Mouse (Mus musculus) CH12.LX (cell line): ENCODE data around the gene Scp2. TPM values are rescaled to one million over a fixed set of nuclear protein-coding genes. Genes with fewer than 3 reads are reported as not detected.

Source experiments
- DNase-seq: peaks from one replicate; pipeline ENCODE4 v3.0.0-alpha.2; 2013; ENCODE audit errors: extremely low read depth
- H3K27ac ChIP-seq: 2 replicates; pipeline ENCODE4 v1.5.1; 2012; ENCODE audit warnings: low read depth, mild to moderate bottlenecking, control low read depth, moderate library complexity; ENCODE audit not compliant: insufficient read depth
- H3K27me3 ChIP-seq: replicated peaks from 2 replicates; pipeline ENCODE3; 2012; ENCODE audit warnings: inconsistent platforms
- H3K36me3 ChIP-seq, 2 experiments: replicated peaks in 1 of 2; 2 replicates each; pipeline versions ENCODE3 to v1.6.1; 2012; ENCODE audit warnings: inconsistent platforms in 1 of 2, low read length in 1 of 2, mild to moderate bottlenecking in 1 of 2, mixed read lengths in 1 of 2, moderate library complexity in 1 of 2; ENCODE audit not compliant: control insufficient read depth in 1 of 2, insufficient read depth in 1 of 2
- H3K4me1 ChIP-seq, 2 experiments: 2 replicates each; pipeline ENCODE4 v1.6.1; 2012; ENCODE audit warnings: inconsistent platforms in 1 of 2, moderate library complexity in 1 of 2; ENCODE audit not compliant: insufficient read depth in 2 of 2, control insufficient read depth in 1 of 2
- H3K4me2 ChIP-seq: 2 replicates; pipeline ENCODE4 v1.6.1; 2012; ENCODE audit warnings: low read depth, mild to moderate bottlenecking, control low read depth; ENCODE audit not compliant: poor library complexity, insufficient read depth, severe bottlenecking
- H3K4me3 ChIP-seq, 3 experiments: fragments of 150-350 bp in 1 of 3; sonication (generic) in 1 of 3; replicated peaks in 1 of 3; 2 replicates each; pipeline versions ENCODE3 to v1.5.1; 2011 to 2012; ENCODE audit warnings: low read depth in 2 of 3, low read length in 2 of 3, mild to moderate bottlenecking in 2 of 3, moderate library complexity in 2 of 3, control low read depth in 1 of 3, improper control_type of control experiment in 1 of 3, inconsistent platforms in 1 of 3, mixed read lengths in 1 of 3; ENCODE audit not compliant: poor library complexity in 1 of 3
- H3K79me2 ChIP-seq: replicated peaks from 2 replicates; pipeline ENCODE4 v1.6.1; 2012; ENCODE audit warnings: mild to moderate bottlenecking, moderate library complexity; ENCODE audit not compliant: control insufficient read depth, poor library complexity, insufficient read depth, severe bottlenecking; ENCODE audit errors: extremely low read depth
- H3K9ac ChIP-seq: 2 replicates; pipeline ENCODE4 v1.6.1; 2012; ENCODE audit warnings: low read depth, mild to moderate bottlenecking, control low read depth, moderate library complexity; ENCODE audit not compliant: insufficient read depth
- H3K9me3 ChIP-seq: replicated peaks from 2 replicates; pipeline ENCODE3; 2012; ENCODE audit warnings: low read length, inconsistent platforms, mixed read lengths
- CHD1 ChIP-seq: IDR thresholded peaks from 2 replicates; pipeline ENCODE4 v1.6.1; 2012; ENCODE audit warnings: low read depth, low read length, improper control_type of control experiment, inconsistent platforms
- CHD2 ChIP-seq: IDR thresholded peaks from 2 replicates; pipeline ENCODE4 v1.6.1; 2011; ENCODE audit warnings: low read length, improper control_type of control experiment
- E2F4 ChIP-seq: IDR thresholded peaks from 2 replicates; pipeline ENCODE4 v1.6.1; 2011; ENCODE audit warnings: low read depth, low read length, improper control_type of control experiment; ENCODE audit not compliant: insufficient replicate concordance
- EP300 ChIP-seq: IDR thresholded peaks from 2 replicates; pipeline ENCODE4 v1.6.1; 2011; ENCODE audit warnings: low read length, improper control_type of control experiment
- JUN ChIP-seq: IDR thresholded peaks from 2 replicates; pipeline ENCODE4 v1.6.1; 2011; ENCODE audit warnings: low read depth, mild to moderate bottlenecking, low read length, improper control_type of control experiment, moderate library complexity; ENCODE audit not compliant: insufficient read depth
- MYC ChIP-seq: IDR thresholded peaks from 2 replicates; pipeline ENCODE4 v1.6.1; 2011; ENCODE audit warnings: low read depth, mild to moderate bottlenecking, improper control_type of control experiment, low read length
- NELFE ChIP-seq: IDR thresholded peaks from 2 replicates; pipeline ENCODE4 v1.6.1; 2011; ENCODE audit warnings: low read depth, low read length, improper control_type of control experiment
- NRF1 ChIP-seq: IDR thresholded peaks from 2 replicates; pipeline ENCODE4 v1.6.1; 2014; ENCODE audit warnings: low read depth, mild to moderate bottlenecking, inconsistent platforms, low read length, improper control_type of control experiment, moderate library complexity
- POLR2A ChIP-seq: IDR thresholded peaks from 2 replicates; pipeline ENCODE4 v1.6.1; 2011; ENCODE audit warnings: low read depth, mild to moderate bottlenecking, improper control_type of control experiment, low read length
- SIN3A ChIP-seq: IDR thresholded peaks from 2 replicates; pipeline ENCODE4 v1.6.1; 2012; ENCODE audit warnings: low read length, improper control_type of control experiment, inconsistent platforms
- SMC3 ChIP-seq: IDR thresholded peaks from 2 replicates; pipeline ENCODE4 v1.6.1; 2011; ENCODE audit warnings: low read depth, low read length, improper control_type of control experiment
- ZC3H11A ChIP-seq: IDR thresholded peaks from 2 replicates; pipeline ENCODE4 v1.6.1; 2012; ENCODE audit warnings: low read depth, mild to moderate bottlenecking, inconsistent platforms, low read length, improper control_type of control experiment
- ZMIZ1 ChIP-seq: IDR thresholded peaks from 2 replicates; pipeline ENCODE4 v1.6.1; 2012; ENCODE audit warnings: low read depth, mild to moderate bottlenecking, inconsistent platforms, low read length, improper control_type of control experiment
- ZNF384 ChIP-seq: IDR thresholded peaks from 2 replicates; pipeline ENCODE4 v1.6.1; 2012; ENCODE audit warnings: low read depth, low read length, improper control_type of control experiment, inconsistent platforms
- dilution Hi-C: fragments of 300-500 bp; cut with MboI; formaldehyde crosslinking; loops from 2 replicates; pipeline ENCODE4 v1.14.3; 2020; ENCODE audit warnings: low sequenced_read_pairs; ENCODE audit not compliant: extremely low pct_unique_long_range_greater_than_20kb, extremely low pct_ligation_motif_present
- in situ Hi-C: fragments of 300-500 bp; cut with MboI; formaldehyde crosslinking; loops from 3 replicates; pipeline ENCODE4 v1.14.3; 2019; ENCODE audit warnings: low sequenced_read_pairs, low pct_ligation_motif_present, low pct_unique_long_range_greater_than_20kb, mixed read lengths
- polyA plus RNA-seq: library from polyadenylated mRNA; unstranded; fragments of >175 nt; gene quantifications from 2 replicates; pipeline ENCODE4 v1.2.1, GENCODE M21; 2012; ENCODE audit warnings: low read depth; ENCODE audit not compliant: insufficient read length
- total RNA-seq, 2 experiments: library from RNA; depleted of rRNA; stranded (reverse); fragments of 300-350 nt in 1 of 2; fragments of >200 nt in 1 of 2; gene quantifications; 2 replicates each; pipeline ENCODE4 v1.2.3; 2012 to 2014

Gene Scp2
- total and polyA plus RNA-seq, 3 experiments: 65.0 to 127 (median 97.8) TPM

- no peak overlapping the region for H3K9ac ChIP-seq
- H3K4me1 ChIP-seq: peaks cover 0 to 11% of the 10 kb centered on the region in 2 experiments; a peak in 1 of 4 replicates
- no peak overlapping the region for H3K4me2 ChIP-seq
- DNase-seq: no peak
- in situ Hi-C loops (no loop called here), dilution Hi-C loops (no loop called here)
- peaks cover 0 to 51% of the 10 kb centered on the region in 2 experiments for H3K36me3 ChIP-seq
- H3K27me3 ChIP-seq: no peaks in the 10 kb centered on the region
- no peak for TF ChIP-seq ZMIZ1
- TF ChIP-seq NRF1: no peak
- no peaks in the 10 kb centered on the region for H3K79me2 ChIP-seq
- H3K27ac ChIP-seq: no peak overlapping the region
- no peaks in the 10 kb centered on the region for H3K9me3 ChIP-seq
- H3K4me3 ChIP-seq: no peak overlapping the region
Observed at GRCm38 (mm10) chr4:108110706-108111105, 34.1 kb downstream of the Scp2 start.

- DNase-seq: no peak
- Histone ChIP-seq H3K9me3 (no peaks in the 10 kb centered on the region), H3K4me3 (no peak overlapping the region), H3K79me2 (no peaks in the 10 kb centered on the region), H3K9ac (no peak overlapping the region), H3K4me1 (peaks cover 0 to 3% of the 10 kb centered on the region in 2 experiments; a peak in 1 of 4 replicates), H3K36me3 (peaks cover 0 to 59% of the 10 kb centered on the region in 2 experiments), H3K27me3 (no peaks in the 10 kb centered on the region), H3K27ac (no peak overlapping the region), H3K4me2 (no peak overlapping the region)
- dilution Hi-C loops (no loop called here), in situ Hi-C loops (no loop called here)
- no peak for TF ChIP-seq POLR2A
- no peak for TF ChIP-seq ZC3H11A
Observed at GRCm38 (mm10) chr4:108109728-108110127, 35.1 kb downstream of the Scp2 start.

GRCm38 (mm10) chr4:108096345-108096744 lies 48.5 kb downstream of the Scp2 start, which contains the start of gene Podn:
Gene Podn, minus strand, starts transcription at chr4:108096445.
- Histone ChIP-seq H3K4me3 (no peak within 1 kb of the TSS), H3K27me3 (no peaks in the 10 kb centered on the region), H3K9ac (no peak within 1 kb of the TSS), H3K4me2 (no peak within 1 kb of the TSS), H3K9me3 (no peaks in the 10 kb centered on the region), H3K4me1 (no peaks in the 10 kb centered on the region), H3K79me2 (no peaks in the 10 kb centered on the region), H3K27ac (no peak within 1 kb of the TSS), H3K36me3 (peaks cover 0 to 57% of the 10 kb centered on the region in 2 experiments)
- TF ChIP-seq ZNF384 (no peak), NRF1 (no peak)
- in situ Hi-C loops: no loop called here
- DNase-seq: no peak
- dilution Hi-C loops: no loop called here

- H3K27me3 ChIP-seq: no peaks in the 10 kb centered on the region
- in situ Hi-C loops: no loop called here
- no peaks in the 10 kb centered on the region for H3K79me2 ChIP-seq
- no peak overlapping the region for H3K9ac ChIP-seq
- TF ChIP-seq E2F4 (no peak), CHD2 (no peak), SIN3A (no peak), MYC (no peak), SMC3 (no peak), EP300 (no peak), CHD1 (no peak), POLR2A (no peak), JUN (no peak), NELFE (no peak)
- DNase-seq: no peak
- dilution Hi-C loops: no loop called here
- no peak overlapping the region for H3K4me2 ChIP-seq
- peaks cover 0 to 43% of the 10 kb centered on the region in 2 experiments for H3K36me3 ChIP-seq
- no peak overlapping the region for H3K4me3 ChIP-seq
- H3K9me3 ChIP-seq: no peaks in the 10 kb centered on the region
- H3K4me1 ChIP-seq: no peaks in the 10 kb centered on the region
- no peak overlapping the region for H3K27ac ChIP-seq
Observed at GRCm38 (mm10) chr4:108092741-108093397, 51.9 kb downstream of the Scp2 start.
